Mouse (Mus musculus) lung, adult 2 months (tissue): ENCODE results near the gene Fras1.

ENCODE experiments used
- CTCF ChIP-seq: fragments of 200-500 bp; IDR thresholded peaks from 2 replicates; pipeline ENCODE4 v1.5.1; 2011; ENCODE audit warnings: mild to moderate bottlenecking, low read length, control low read depth; ENCODE audit not compliant: insufficient read depth
- POLR2A ChIP-seq: fragments of 200-500 bp; IDR thresholded peaks from 2 replicates; pipeline ENCODE4 v1.6.1; 2011; ENCODE audit warnings: low read depth, mild to moderate bottlenecking, control low read depth, low read length, borderline replicate concordance; ENCODE audit errors: extremely low read depth

GRCm38 (mm10) chr5:96574586-96574985, 200.8 kb downstream of the Fras1 start:
- TF ChIP-seq CTCF (no peak), POLR2A (no peak)
